Mouse (Mus musculus) neural tube, embryonic 14.5 days (tissue): ENCODE data around the gene Lsm4. TPM values are rescaled to one million over a fixed set of nuclear protein-coding genes. Genes with fewer than 3 reads are reported as not detected.

Experiments
- ATAC-seq: fragments of 200-750 bp; cut with Nextera tagmentation; 2 replicates; pipeline ENCODE4 v1.8.0; 2017; ENCODE audit warnings: low read depth, mild to moderate bottlenecking, moderate TSS enrichment, moderate library complexity
- H3K27ac ChIP-seq: fragments of 300-500 bp; sonication (generic); 2 replicates; pipeline ENCODE4 v1.5.1; 2014; ENCODE audit warnings: low read depth, mild to moderate bottlenecking, control low read depth, low read length, moderate library complexity, mixed read lengths
- H3K27me3 ChIP-seq: fragments of 300-500 bp; sonication (generic); 2 replicates; pipeline ENCODE4 v1.6.1; 2014; ENCODE audit warnings: low read length; ENCODE audit not compliant: control insufficient read depth, insufficient read depth
- H3K36me3 ChIP-seq: fragments of 300-500 bp; sonication (generic); 2 replicates; pipeline ENCODE4 v1.6.1; 2014; ENCODE audit warnings: low read length, mixed read lengths; ENCODE audit not compliant: control insufficient read depth, insufficient read depth
- H3K4me1 ChIP-seq: fragments of 300-500 bp; sonication (generic); 2 replicates; pipeline ENCODE4 v1.6.1; 2014; ENCODE audit warnings: low read length; ENCODE audit not compliant: control insufficient read depth, insufficient read depth
- H3K4me2 ChIP-seq: fragments of 300-500 bp; sonication (generic); 2 replicates; pipeline ENCODE4 v1.6.1; 2014; ENCODE audit warnings: mild to moderate bottlenecking, low read depth, low read length, control low read depth
- H3K4me3 ChIP-seq: fragments of 300-500 bp; sonication (generic); 2 replicates; pipeline ENCODE4 v1.5.1; 2014; ENCODE audit warnings: low read depth, low read length, control low read depth, mixed read lengths
- H3K9ac ChIP-seq: fragments of 300-500 bp; sonication (generic); replicated peaks from 2 replicates; pipeline ENCODE4 v1.6.1; 2014; ENCODE audit warnings: low read depth, mild to moderate bottlenecking, control low read depth, low read length, mixed read lengths
- H3K9me3 ChIP-seq: fragments of 300-500 bp; sonication (generic); 2 replicates; pipeline ENCODE4 v1.6.1; 2016; ENCODE audit warnings: low read length; ENCODE audit not compliant: control insufficient read depth
- WGBS: fragments of 180-500 bp; shearing (Covaris S2); extraction: QIAGEN DNeasy Blood & Tissue Kit; methylation state at CpG from one replicate; pipeline ENCODE4 v1.1.7; 2014; 5-methylcytosine and 5-hydroxymethylcytosine counted together
- polyA plus RNA-seq: library from polyadenylated mRNA; unstranded; fragments of >200 nt; fragmentation: Nextera tagmentation; extraction: Ambion mirVana; gene quantifications from 2 replicates; pipeline ENCODE4 v1.2.1, GENCODE M21; 2014

Gene Lsm4
- polyA plus RNA-seq, 1 experiment from 2014 or later = 194 TPM

DNA sequence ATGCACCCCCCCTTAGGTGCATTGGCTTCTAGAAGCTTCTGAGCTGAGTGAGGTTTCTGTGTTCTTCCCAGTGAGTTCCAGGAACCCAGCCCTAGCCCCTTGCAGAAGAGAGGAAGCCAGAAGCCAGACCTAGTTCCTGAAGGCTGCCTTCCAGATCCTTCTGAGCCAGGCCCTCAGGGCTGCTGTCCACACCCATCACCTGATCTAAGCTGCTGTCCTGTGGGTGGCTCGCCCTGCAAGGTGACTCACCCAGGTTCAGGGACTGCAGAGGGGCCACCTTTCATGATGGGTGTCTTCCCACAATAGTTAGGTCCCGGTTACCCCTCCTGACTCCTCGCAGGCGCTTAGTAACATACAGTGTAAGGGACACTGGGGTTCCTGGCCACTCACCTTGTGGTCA is 6.4 kb downstream of the Lsm4 start:
- H3K9me3 ChIP-seq = no peaks in the 10 kb centered on the region
- no peak overlapping the region for H3K4me3 ChIP-seq
- H3K9ac ChIP-seq = no peak overlapping the region
- H3K4me2 ChIP-seq = no peak overlapping the region
- peaks cover 7% of the 10 kb centered on the region for H3K4me1 ChIP-seq
- WGBS = 93% methylated on average over 4 of the region's 4 CpGs
- H3K27me3 ChIP-seq = no peaks in the 10 kb centered on the region
- ATAC-seq = no peak
- H3K27ac ChIP-seq = no peak overlapping the region
- peaks cover 4% of the 10 kb centered on the region; the same call in 1 of the 2 replicates for H3K36me3 ChIP-seq

- H3K4me3 ChIP-seq = no peak overlapping the region
- 86% methylated on average over 3 of the region's 3 CpGs for WGBS
Observed at GRCm38 (mm10) chr8:70680039-70680438, 7.0 kb downstream of the Lsm4 start.

DNA sequence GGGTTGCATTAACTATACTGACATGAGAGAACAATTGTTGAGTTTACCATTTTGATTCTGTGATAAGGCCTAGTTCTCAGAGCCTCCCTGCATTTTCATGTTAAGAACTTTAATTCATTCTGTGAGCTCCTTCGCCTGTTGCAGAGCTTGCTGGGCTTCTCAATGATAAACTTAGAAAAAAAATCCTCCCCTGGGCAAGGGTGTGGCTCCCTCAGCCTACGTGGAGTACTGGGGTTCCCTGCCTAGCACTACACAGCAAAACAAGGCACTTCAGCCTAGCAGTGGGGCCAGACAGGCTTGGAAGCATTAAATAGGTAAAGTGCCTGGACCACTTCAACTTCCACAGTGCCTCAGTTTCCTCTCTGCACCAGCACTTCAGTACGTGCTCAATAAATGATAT is 8.4 kb downstream of the Lsm4 start:
- no peak overlapping the region for H3K4me2 ChIP-seq
- ATAC-seq = no peak
- H3K36me3 ChIP-seq = peaks cover 4% of the 10 kb centered on the region; the same call in 1 of the 2 replicates
- no peaks in the 10 kb centered on the region for H3K9me3 ChIP-seq
- H3K27ac ChIP-seq = no peak overlapping the region
- no peaks in the 10 kb centered on the region for H3K27me3 ChIP-seq
- no peak overlapping the region for H3K9ac ChIP-seq
- peaks cover 5% of the 10 kb centered on the region; the same call in 1 of the 2 replicates for H3K4me1 ChIP-seq
- 83% methylated on average over 3 of the region's 3 CpGs for WGBS
- no peak overlapping the region for H3K4me3 ChIP-seq

More at GRCm38 (mm10) chr8:70680039-70680438, 7.0 kb downstream of the Lsm4 start:
- Histone ChIP-seq H3K4me2 (no peak overlapping the region), H3K4me1 (peaks cover 5% of the 10 kb centered on the region; the same call in 1 of the 2 replicates), H3K9ac (no peak overlapping the region), H3K27me3 (no peaks in the 10 kb centered on the region), H3K9me3 (no peaks in the 10 kb centered on the region), H3K36me3 (peaks cover 4% of the 10 kb centered on the region; the same call in 1 of the 2 replicates), H3K27ac (no peak overlapping the region)
- no peak for ATAC-seq

GRCm38 (mm10) chr8:70682193-70682592 is 9.1 kb downstream of the Lsm4 start:
- H3K27me3 ChIP-seq = no peaks in the 10 kb centered on the region
- no peaks in the 10 kb centered on the region for H3K9me3 ChIP-seq
- no peak overlapping the region for H3K27ac ChIP-seq
- WGBS = 7% methylated on average over 19 of the region's 19 CpGs
- no peak overlapping the region for H3K4me2 ChIP-seq
- no peak overlapping the region for H3K4me3 ChIP-seq
- H3K36me3 ChIP-seq = peaks cover 4% of the 10 kb centered on the region; the same call in 1 of the 2 replicates
- H3K4me1 ChIP-seq = peaks cover 5% of the 10 kb centered on the region; the same call in 1 of the 2 replicates
- ATAC-seq = no peak
- H3K9ac ChIP-seq = no peak overlapping the region

- peaks cover 5% of the 10 kb centered on the region; the same call in 1 of the 2 replicates for H3K4me1 ChIP-seq
- H3K27me3 ChIP-seq = no peaks in the 10 kb centered on the region
- 62% methylated on average over 3 of the region's 3 CpGs for WGBS
- no peaks in the 10 kb centered on the region for H3K9me3 ChIP-seq
- no peak overlapping the region for H3K27ac ChIP-seq
- peaks cover 4% of the 10 kb centered on the region; the same call in 1 of the 2 replicates for H3K36me3 ChIP-seq
- no peak overlapping the region for H3K9ac ChIP-seq
- no peak for ATAC-seq
- no peak overlapping the region for H3K4me3 ChIP-seq
- H3K4me2 ChIP-seq = no peak overlapping the region
Observed at GRCm38 (mm10) chr8:70682692-70683091, 9.6 kb downstream of the Lsm4 start.

- H3K9me3 ChIP-seq = no peaks in the 10 kb centered on the region
- no peaks in the 10 kb centered on the region for H3K27me3 ChIP-seq
- H3K36me3 ChIP-seq = no peaks in the 10 kb centered on the region
- no peak overlapping the region for H3K9ac ChIP-seq
- H3K4me2 ChIP-seq = no peak overlapping the region
- peaks cover 5% of the 10 kb centered on the region; the same call in 1 of the 2 replicates for H3K4me1 ChIP-seq
- H3K4me3 ChIP-seq = no peak overlapping the region
- 38% methylated on average over 7 of the region's 7 CpGs for WGBS
- 0 out of 2 replicates have a peak overlapping the region, but pooled peaks have one; percentile 12 for H3K27ac ChIP-seq
- peak; percentile 61 for ATAC-seq
Observed at GRCm38 (mm10) chr8:70684291-70684690, 11.2 kb downstream of the Lsm4 start.

DNA sequence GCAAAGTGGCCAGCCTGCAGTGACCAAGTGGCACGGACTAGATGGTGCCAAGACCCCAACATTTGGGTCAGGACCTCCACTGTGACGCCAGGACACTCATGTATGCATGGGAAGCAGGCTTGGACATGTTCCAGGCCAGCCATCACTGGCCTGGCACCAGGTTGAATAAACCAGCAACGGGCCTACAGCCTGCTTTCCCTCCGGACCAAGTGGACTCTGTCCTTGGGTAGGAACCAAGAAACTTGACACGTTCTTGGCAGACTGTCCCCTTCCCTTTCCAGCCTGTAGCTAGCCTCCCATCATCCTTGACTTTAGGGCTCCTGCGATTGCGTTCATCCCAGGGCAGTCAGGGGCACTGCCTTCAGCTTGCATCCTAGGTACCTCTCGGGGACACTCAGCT is 14.5 kb downstream of the Lsm4 start:
- 87% methylated on average over 8 of the region's 8 CpGs for WGBS
- ATAC-seq = no peak

DNA sequence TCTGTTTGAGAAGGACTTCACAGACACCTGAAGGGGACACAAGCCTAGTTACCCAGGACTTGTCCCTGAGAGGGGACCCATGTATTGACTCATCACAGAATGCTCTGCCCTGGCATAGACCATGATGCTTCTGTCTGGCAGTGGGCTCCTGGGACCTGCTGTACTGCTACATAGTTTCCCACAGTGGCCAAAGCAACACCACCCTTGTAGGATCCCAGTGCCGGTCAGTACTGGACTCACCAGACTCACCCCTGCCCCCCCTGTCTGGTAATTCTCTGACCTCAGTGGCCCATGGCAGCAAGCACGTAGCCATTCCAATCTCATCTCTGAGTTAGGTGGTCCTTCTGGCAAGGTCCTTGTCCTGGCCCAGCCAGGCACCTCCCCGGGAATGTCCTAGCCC is 15.1 kb downstream of the Lsm4 start:
- Histone ChIP-seq H3K4me3 (no peak overlapping the region), H3K9me3 (no peaks in the 10 kb centered on the region), H3K27me3 (no peaks in the 10 kb centered on the region), H3K9ac (no peak overlapping the region), H3K4me1 (peaks cover 17% of the 10 kb centered on the region; the same call in 1 of the 2 replicates), H3K27ac (no peak overlapping the region), H3K36me3 (no peaks in the 10 kb centered on the region), H3K4me2 (no peak overlapping the region)
- WGBS = 93% methylated on average over 3 of the region's 3 CpGs
- ATAC-seq = no peak

More for the DNA sequence above, 14.5 kb downstream of the Lsm4 start:
- Histone ChIP-seq H3K27me3 (no peaks in the 10 kb centered on the region), H3K4me3 (no peak overlapping the region), H3K4me1 (peaks cover 17% of the 10 kb centered on the region; the same call in 1 of the 2 replicates), H3K4me2 (no peak overlapping the region), H3K27ac (no peak overlapping the region), H3K9me3 (no peaks in the 10 kb centered on the region), H3K9ac (no peak overlapping the region), H3K36me3 (no peaks in the 10 kb centered on the region)

DNA sequence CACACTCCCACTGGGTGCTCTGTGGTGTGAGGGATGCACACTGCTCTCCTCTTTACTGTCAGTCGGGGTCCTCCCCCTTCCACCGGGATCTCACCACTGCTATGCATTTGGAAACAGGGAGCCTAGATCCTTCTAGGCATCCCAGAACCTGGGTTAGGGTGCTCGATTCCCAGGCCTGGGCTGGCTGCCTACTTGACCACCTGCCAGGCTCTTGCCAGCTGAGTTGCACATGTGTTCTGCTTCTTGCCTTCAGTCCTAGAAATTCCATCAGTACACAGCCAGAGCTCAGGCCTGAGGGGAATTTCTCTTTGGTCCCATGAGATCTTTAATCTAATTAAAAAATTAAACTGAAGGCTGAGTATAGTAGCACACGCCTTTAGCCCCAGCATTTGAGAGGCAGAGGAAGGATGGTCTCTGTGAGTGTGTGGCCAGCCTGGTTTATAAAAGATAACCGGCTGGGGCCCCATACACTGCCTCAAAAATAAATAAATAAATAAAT is 16.9 kb downstream of the Lsm4 start:
- no peak for ATAC-seq
- WGBS = 71% methylated on average over 5 of the region's 5 CpGs
- Histone ChIP-seq H3K4me1 (peaks cover 12% of the 10 kb centered on the region; the same call in 1 of the 2 replicates), H3K27ac (no peak overlapping the region), H3K27me3 (no peaks in the 10 kb centered on the region), H3K9me3 (no peaks in the 10 kb centered on the region), H3K36me3 (no peaks in the 10 kb centered on the region), H3K4me2 (no peak overlapping the region), H3K4me3 (no peak overlapping the region), H3K9ac (no peak overlapping the region)
